Mouse (Mus musculus) hindbrain, embryonic 12.5 days (tissue): Measurements from ENCODE around the gene Spata2. TPM values are rescaled to one million over a fixed set of nuclear protein-coding genes. Genes with fewer than 3 reads are reported as not detected.

Experiments used
- ATAC-seq: fragments of 200-750 bp; cut with Nextera tagmentation; 2 replicates; pipeline ENCODE4 v1.8.0; 2017; ENCODE audit warnings: moderate TSS enrichment; ENCODE audit not compliant: low FRiP score
- H3K27ac ChIP-seq: fragments of 300-500 bp; sonication (generic); 2 replicates; pipeline ENCODE4 v1.5.1; 2016; ENCODE audit warnings: mild to moderate bottlenecking
- H3K27me3 ChIP-seq: fragments of 300-500 bp; sonication (generic); 2 replicates; pipeline ENCODE4 v1.6.1; 2016; ENCODE audit warnings: mild to moderate bottlenecking
- H3K36me3 ChIP-seq: fragments of 300-500 bp; sonication (generic); 2 replicates; pipeline ENCODE4 v1.6.1; 2016; ENCODE audit warnings: mild to moderate bottlenecking
- H3K4me1 ChIP-seq: fragments of 300-500 bp; sonication (generic); 2 replicates; pipeline ENCODE4 v1.6.1; 2016
- H3K4me2 ChIP-seq: fragments of 300-500 bp; sonication (generic); replicated peaks from 2 replicates; pipeline ENCODE4 v1.6.1; 2016; ENCODE audit warnings: mild to moderate bottlenecking
- H3K4me3 ChIP-seq: fragments of 300-500 bp; sonication (generic); 2 replicates; pipeline ENCODE4 v1.5.1; 2016; ENCODE audit warnings: mild to moderate bottlenecking
- H3K9ac ChIP-seq: fragments of 300-500 bp; sonication (generic); 2 replicates; pipeline ENCODE4 v1.6.1; 2016; ENCODE audit warnings: mild to moderate bottlenecking, moderate library complexity
- H3K9me3 ChIP-seq: fragments of 300-500 bp; sonication (generic); replicated peaks from 2 replicates; pipeline ENCODE4 v1.6.1; 2016; ENCODE audit warnings: mild to moderate bottlenecking
- WGBS: fragments of 180-500 bp; shearing (Covaris S2); methylation state at CpG from one replicate; pipeline ENCODE4 v1.1.7; 2016; 5-methylcytosine and 5-hydroxymethylcytosine counted together
- polyA plus RNA-seq: library from polyadenylated mRNA; unstranded; fragments of >200 nt; fragmentation: Nextera tagmentation; extraction: Ambion mirVana; gene quantifications from 2 replicates; pipeline ENCODE4 v1.2.1, GENCODE M21; 2016

Spata2 gene
- polyA plus RNA-seq, 1 experiment from 2014 or later: 25.3 TPM

DNA sequence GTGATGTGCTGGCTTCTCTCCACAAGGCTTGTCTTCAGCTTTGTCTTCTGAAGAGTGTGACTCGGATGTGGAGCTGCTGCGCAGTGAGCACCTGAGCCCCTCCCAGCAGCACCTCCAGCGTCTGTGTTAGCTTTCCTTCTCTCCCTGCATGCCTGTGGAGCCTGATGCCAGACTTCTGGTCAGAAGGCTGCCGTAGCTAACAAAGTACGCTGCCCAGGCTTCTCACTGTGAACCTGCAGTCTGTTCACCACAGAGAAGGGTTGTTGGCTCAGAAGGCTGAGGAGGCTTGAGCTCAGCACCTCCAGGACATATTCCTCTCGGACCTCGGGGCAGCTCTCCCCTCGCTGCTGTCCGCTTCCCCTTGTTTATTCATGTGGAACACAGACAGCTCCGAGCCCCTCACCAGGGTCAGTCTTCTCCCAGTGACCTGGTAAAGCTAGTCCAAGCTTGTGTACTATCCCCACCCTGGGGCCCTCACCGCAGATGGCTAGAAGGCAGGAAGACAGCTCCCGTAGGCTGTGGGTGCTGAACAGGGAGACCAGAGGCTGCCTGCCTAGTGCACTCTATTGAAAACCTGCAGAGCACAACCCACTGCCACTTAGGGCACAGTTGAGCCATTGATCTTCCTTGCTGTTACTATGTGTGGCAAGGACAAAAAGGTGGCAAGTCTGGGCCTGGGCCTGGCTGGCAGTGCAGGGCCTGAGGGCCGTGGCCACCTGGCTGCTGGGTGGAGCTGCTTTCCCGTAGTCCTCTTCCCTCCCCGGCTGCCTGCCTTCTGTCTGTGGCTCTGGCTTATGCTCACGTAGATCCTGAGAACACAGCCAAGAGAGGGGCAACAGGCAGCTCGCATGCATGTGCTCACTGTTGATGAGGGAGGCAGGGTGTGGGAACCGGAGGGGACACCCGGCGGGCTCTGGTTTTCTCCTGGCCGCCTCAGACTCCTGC lies 43.1 kb downstream of the Spata2 start:
- no peak for ATAC-seq
- no peak overlapping the region for H3K4me2 ChIP-seq
- no peaks in the 10 kb centered on the region for H3K27me3 ChIP-seq
- H3K36me3 ChIP-seq: peaks cover 82% of the 10 kb centered on the region
- H3K4me3 ChIP-seq: no peak overlapping the region
- 92% methylated on average over 21 of the region's 21 CpGs for WGBS
- no peak overlapping the region for H3K27ac ChIP-seq
- H3K9ac ChIP-seq: no peak overlapping the region
- H3K4me1 ChIP-seq: no peaks in the 10 kb centered on the region
- no peaks in the 10 kb centered on the region for H3K9me3 ChIP-seq

DNA sequence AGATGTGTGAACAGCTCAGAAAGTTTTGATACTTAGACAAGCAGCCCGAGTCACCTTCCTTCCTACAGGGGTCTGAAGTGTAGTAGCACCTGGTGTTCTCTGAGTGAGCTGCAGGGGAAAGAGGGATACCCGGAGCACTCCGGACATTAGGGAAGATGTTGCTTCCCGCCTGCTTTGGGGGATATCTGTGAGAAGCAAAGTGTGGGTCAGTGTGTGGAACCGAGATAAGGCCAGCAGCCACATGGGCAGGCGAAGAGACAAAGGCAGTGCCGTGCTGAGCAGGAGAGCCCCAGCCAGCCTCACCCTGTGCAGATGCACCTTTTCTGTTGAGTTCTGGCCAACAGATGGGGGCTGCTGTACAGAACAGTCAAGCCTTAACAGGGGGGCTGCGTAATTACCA lies 45.1 kb downstream of the Spata2 start:
- WGBS: 87% methylated on average over 8 of the region's 8 CpGs
- no peak overlapping the region for H3K4me2 ChIP-seq
- no peaks in the 10 kb centered on the region for H3K27me3 ChIP-seq
- peaks cover 80% of the 10 kb centered on the region for H3K36me3 ChIP-seq
- no peak overlapping the region for H3K4me3 ChIP-seq
- H3K9ac ChIP-seq: no peak overlapping the region
- no peaks in the 10 kb centered on the region for H3K9me3 ChIP-seq
- H3K27ac ChIP-seq: no peak overlapping the region
- H3K4me1 ChIP-seq: no peaks in the 10 kb centered on the region
- ATAC-seq: no peak

DNA sequence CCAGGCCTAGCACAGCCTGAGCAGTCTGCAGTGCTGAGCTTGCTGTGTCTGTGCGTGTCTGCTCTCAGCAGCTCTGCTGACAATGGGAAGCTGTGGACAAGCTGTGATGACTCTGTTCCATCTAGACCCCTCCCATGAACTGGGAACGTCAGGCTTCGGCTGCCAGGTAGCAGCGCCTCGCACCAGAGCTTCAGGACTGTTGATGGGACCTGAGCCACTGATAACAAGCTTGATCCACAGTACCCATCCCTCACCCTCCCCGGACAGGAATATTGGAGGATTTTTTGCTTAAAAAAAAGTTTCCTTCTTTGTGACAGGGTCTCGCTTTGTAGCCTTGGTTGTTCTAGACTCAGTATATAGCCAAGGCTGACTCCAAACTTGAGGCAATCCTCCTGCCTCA lies 45.5 kb downstream of the Spata2 start:
- Histone ChIP-seq H3K9me3 (no peaks in the 10 kb centered on the region), H3K4me3 (no peak overlapping the region), H3K27me3 (no peaks in the 10 kb centered on the region), H3K36me3 (peaks cover 82% of the 10 kb centered on the region), H3K27ac (no peak overlapping the region), H3K4me2 (no peak overlapping the region), H3K4me1 (no peaks in the 10 kb centered on the region), H3K9ac (no peak overlapping the region)
- no peak for ATAC-seq
- 92% methylated on average over 7 of the region's 7 CpGs for WGBS

DNA sequence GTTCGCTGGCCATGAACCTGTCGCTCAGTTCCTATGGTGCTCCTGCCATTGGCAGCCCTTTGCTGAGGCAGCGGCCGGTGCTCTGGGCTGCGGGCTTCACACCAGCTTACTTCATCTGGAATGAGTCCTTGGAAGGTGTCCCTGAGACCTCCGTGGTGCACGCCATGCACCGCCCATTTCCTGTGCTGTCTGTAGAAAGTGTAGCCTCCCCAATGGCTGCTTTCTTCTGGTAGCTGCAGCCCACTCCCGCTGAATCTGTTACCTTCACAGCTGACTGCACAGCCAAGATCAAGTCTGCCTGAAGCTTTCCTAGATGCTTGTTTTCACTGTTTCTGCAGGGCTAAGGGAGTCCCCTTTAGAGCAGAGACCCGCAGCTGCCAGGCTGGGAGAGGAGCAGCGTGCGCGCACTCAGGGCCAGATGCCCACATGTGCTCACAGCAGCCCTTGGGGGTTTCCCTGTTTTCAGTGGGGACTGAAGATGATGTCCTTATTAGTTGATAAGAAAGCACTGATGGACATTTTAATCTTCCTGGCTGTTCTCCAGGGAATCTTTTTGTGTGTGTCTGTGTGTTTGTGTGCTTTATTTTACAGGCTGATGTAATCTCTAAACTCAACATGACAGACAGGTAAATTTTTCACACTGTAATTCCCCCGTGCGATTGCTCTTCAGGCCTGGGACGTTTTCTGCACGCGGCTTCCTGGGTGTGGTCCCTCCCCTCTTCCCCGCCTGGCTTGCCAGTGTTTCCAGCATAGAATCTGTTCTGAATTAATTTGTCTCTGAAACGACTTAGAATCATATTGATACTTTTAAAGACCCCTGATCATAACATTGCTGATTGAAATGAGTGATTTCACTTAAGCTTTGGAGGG lies 46.5 kb downstream of the Spata2 start:
- no peaks in the 10 kb centered on the region for H3K27me3 ChIP-seq
- H3K9me3 ChIP-seq: no peaks in the 10 kb centered on the region
- H3K27ac ChIP-seq: no peak overlapping the region
- no peak for ATAC-seq
- 78% methylated on average over 20 of the region's 20 CpGs for WGBS
- no peaks in the 10 kb centered on the region for H3K4me1 ChIP-seq
- H3K36me3 ChIP-seq: peaks cover 84% of the 10 kb centered on the region
- H3K9ac ChIP-seq: no peak overlapping the region
- no peak overlapping the region for H3K4me3 ChIP-seq
- H3K4me2 ChIP-seq: no peak overlapping the region

DNA sequence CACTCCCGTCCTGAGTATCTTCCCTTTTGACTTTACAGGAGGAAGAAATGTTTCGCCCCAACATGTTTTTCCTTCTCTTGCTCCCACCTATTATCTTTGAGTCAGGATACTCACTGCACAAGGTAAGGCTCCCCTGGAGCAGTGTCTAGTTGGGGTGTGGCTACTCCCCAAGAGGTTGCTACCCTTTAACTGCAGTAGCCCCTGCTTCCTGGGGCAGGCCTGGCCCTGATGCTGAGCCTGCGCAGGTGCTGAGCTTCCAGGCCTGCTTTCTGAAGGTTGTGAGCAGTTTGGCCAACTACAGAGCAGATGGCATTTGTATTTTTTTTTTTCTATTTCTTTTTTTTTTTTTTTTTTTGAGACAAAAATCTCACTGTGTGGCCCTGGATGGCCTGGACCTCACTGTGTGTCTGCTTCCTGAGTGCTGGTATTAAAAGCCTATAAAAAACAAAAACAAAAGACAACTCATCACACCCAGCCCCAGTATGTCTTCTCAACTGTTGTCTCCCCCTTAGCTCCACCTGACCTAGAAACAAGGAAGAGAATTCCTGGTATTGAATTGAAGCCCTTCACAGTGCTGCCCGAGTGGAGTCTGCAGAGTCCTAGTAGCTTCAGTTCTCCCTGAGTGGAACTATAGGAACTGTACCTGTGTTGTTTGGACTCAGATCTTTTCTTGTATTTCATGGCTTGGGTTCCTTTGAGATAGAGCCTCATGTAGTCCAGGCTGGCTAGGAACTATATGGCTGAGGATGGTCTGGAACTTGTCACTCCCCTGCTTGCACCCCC lies 49.1 kb downstream of the Spata2 start:
- no peaks in the 10 kb centered on the region for H3K9me3 ChIP-seq
- no peak overlapping the region for H3K27ac ChIP-seq
- no peak for ATAC-seq
- WGBS: 93% methylated on average over 4 of the region's 4 CpGs
- no peak overlapping the region for H3K9ac ChIP-seq
- H3K27me3 ChIP-seq: no peaks in the 10 kb centered on the region
- no peaks in the 10 kb centered on the region for H3K4me1 ChIP-seq
- H3K36me3 ChIP-seq: peaks cover 71% of the 10 kb centered on the region
- H3K4me3 ChIP-seq: no peak overlapping the region
- no peak overlapping the region for H3K4me2 ChIP-seq

DNA sequence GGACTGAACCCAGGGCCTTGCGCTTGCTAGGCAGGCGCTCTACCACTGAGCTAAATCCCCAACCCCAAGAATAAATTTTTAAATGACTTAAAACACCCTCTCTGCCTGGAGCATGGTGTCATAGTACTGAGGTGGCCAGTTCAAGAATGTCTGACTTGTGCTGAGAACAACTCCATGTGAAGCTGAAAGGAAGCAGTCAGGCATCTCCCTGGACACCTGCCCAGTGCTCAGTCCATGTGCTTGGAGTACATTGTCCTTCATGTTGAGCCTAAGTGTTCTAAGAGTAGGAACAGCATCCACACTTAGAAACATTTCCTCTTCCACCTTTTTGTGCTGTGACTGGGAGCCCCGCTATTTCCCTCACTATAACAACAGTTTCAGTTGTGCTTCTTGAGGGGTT lies 53.3 kb downstream of the Spata2 start:
- H3K9ac ChIP-seq: no peak overlapping the region
- H3K36me3 ChIP-seq: peaks cover 54% of the 10 kb centered on the region
- no peaks in the 10 kb centered on the region for H3K4me1 ChIP-seq
- 100% methylated on average over 3 of the region's 3 CpGs for WGBS
- H3K27me3 ChIP-seq: no peaks in the 10 kb centered on the region
- no peaks in the 10 kb centered on the region for H3K9me3 ChIP-seq
- H3K4me3 ChIP-seq: no peak overlapping the region
- no peak for ATAC-seq
- no peak overlapping the region for H3K4me2 ChIP-seq
- H3K27ac ChIP-seq: no peak overlapping the region

DNA sequence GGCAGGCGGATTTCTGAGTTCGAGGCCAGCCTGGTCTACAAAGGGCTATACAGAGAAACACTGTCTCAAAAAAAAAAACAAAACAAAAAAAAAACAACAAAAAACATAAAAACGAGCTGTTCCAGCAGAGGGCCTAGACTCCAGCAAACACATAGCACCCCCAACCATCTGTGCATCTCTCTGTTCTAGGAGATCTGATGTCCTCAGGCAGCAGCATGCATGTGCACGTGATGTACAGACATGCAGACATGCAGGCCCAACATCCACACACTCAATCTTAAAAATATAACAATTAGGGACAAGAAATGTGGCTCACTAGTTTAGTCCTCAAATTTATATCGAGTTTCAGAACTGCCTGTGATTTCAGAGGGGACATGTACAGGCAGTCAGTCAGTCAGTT lies 56.3 kb downstream of the Spata2 start:
- 89% methylated on average over 5 of the region's 5 CpGs for WGBS
- no peak for ATAC-seq
- no peaks in the 10 kb centered on the region for H3K4me1 ChIP-seq
- H3K27me3 ChIP-seq: no peaks in the 10 kb centered on the region
- H3K36me3 ChIP-seq: peaks cover 36% of the 10 kb centered on the region
- no peaks in the 10 kb centered on the region for H3K9me3 ChIP-seq
- no peak overlapping the region for H3K4me3 ChIP-seq
- H3K27ac ChIP-seq: no peak overlapping the region
- no peak overlapping the region for H3K9ac ChIP-seq
- no peak overlapping the region for H3K4me2 ChIP-seq

DNA sequence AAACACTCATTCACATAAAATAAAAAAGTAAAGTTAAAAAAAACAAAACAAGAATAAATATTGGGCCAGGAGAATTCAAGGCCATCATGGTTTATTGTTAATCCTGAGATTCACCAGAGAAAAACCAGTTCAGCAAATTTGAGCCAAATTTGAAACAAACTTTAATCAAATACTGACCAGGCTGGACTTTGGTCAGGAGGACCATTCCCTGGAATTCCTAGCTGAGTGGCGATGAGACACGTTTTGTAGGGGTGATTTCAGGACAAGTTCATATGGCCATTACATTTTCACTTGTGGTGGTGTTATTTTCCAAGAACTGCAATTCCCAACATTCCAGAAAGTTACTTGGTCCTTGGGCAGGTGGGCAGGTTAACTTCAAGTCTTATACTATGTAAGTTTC lies 57.1 kb downstream of the Spata2 start:
- H3K36me3 ChIP-seq: peaks cover 30% of the 10 kb centered on the region
- no peak for ATAC-seq
- 98% methylated on average over 2 of the region's 2 CpGs for whole genome bisulfite sequencing

DNA sequence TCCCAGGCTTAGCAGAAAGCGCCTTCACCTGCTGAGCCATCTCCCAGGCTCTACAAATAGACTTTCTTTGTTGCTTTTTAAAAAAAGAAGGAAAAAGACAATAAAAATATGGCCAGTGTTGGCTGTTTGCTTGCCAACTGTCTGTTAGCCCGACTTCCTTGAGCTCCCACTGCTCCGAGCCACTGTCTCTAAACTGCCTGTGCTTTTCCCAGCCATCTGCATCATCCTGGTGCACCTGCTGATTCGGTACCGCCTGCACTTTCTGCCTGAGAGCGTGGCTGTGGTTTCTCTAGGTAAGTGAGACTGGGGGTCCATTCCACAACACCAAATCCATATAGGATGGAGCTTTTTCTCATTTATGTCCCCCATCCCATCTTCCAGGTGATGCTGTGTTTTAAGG lies 58.1 kb downstream of the Spata2 start:
- Histone ChIP-seq H3K4me3 (no peak overlapping the region), H3K4me2 (no peak overlapping the region), H3K9me3 (no peaks in the 10 kb centered on the region), H3K27ac (no peak overlapping the region), H3K4me1 (no peaks in the 10 kb centered on the region), H3K9ac (no peak overlapping the region), H3K36me3 (peaks cover 33% of the 10 kb centered on the region), H3K27me3 (no peaks in the 10 kb centered on the region)
- ATAC-seq: no peak
- WGBS: 95% methylated on average over 6 of the region's 6 CpGs

More for the DNA sequence above, 57.1 kb downstream of the Spata2 start:
- H3K9ac ChIP-seq: no peak overlapping the region
- H3K9me3 ChIP-seq: no peaks in the 10 kb centered on the region
- no peaks in the 10 kb centered on the region for H3K4me1 ChIP-seq
- no peak overlapping the region for H3K4me2 ChIP-seq
- no peak overlapping the region for H3K27ac ChIP-seq
- no peak overlapping the region for H3K4me3 ChIP-seq
- H3K27me3 ChIP-seq: no peaks in the 10 kb centered on the region

DNA sequence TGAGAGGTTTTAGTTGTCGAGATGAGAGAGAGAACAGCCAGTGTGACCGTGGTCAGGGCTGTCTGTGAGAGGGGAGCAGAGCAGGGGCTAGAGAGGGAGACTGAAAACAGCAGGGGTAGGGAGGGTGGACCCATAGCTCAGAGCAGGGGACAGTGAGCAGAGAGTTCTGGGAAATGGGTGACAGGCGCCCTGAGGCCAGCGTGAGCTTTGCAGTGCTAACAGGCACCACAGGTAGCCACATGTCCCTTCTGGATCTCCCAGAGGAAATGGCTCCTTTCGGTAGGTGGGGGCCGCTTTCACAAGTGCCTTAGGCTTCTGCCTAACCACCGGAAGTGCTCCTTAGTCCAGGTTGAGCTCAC lies 61.3 kb downstream of the Spata2 start:
- H3K27ac ChIP-seq: no peak overlapping the region
- WGBS: 79% methylated on average over 7 of the region's 7 CpGs
- no peak overlapping the region for H3K4me2 ChIP-seq

More for the DNA sequence above, 61.3 kb downstream of the Spata2 start:
- no peaks in the 10 kb centered on the region for H3K4me1 ChIP-seq
- no peak for ATAC-seq
- peaks cover 44% of the 10 kb centered on the region for H3K36me3 ChIP-seq
- H3K9me3 ChIP-seq: no peaks in the 10 kb centered on the region
- H3K27me3 ChIP-seq: no peaks in the 10 kb centered on the region
- H3K9ac ChIP-seq: no peak overlapping the region
- H3K4me3 ChIP-seq: no peak overlapping the region
